Mouse (Mus musculus): ENCODE measurements around the gene Dhrs9.
"Not testable (repeated sequence)": the region's sequence is repeated elsewhere in the genome, so short reads cannot be mapped to it uniquely, and the experiment has no call there.

GRCm38 (mm10) chr2:69355402-69355801 lies 24.8 kb upstream of the Dhrs9 start:
- not testable (repeated sequence) for TF ChIP-seq CTCF, EP300 (IDR thresholded peaks at IDR 0.05; ENCODE audit: low read depth)

All from heart, postnatal 0 days (tissue).